Mouse (Mus musculus) induced T-regulatory cell, adult 2 months (primary cell): Measurements from ENCODE around the gene Aldh8a1.
A peak's percentile ranks its signal among the peaks of the same experiment; 100 is the strongest.

Experiments used
- DNase-seq: peaks from one replicate; pipeline ENCODE4 v3.0.0-alpha.2; 2012; ENCODE audit warnings: low read depth

Gene Aldh8a1

GRCm38 (mm10) chr10:21376682-21377473 lies at the start of gene Aldh8a1:
Gene Aldh8a1, plus strand, starts transcription at chr10:21377291.
- no peak for DNase-seq

GRCm38 (mm10) chr10:21327605-21328135 lies 49.4 kb upstream of the Aldh8a1 start:
- peak; percentile 57 for DNase-seq

- peak; percentile 60 for DNase-seq
These were observed 42.6 kb upstream of the Aldh8a1 start for GRCm38 (mm10) chr10:21334349-21335105.

- peak; percentile 83 for DNase-seq
These were observed 41.6 kb upstream of the Aldh8a1 start for GRCm38 (mm10) chr10:21335534-21335933.

- DNase-seq = peak; percentile 86
These were observed 39.9 kb upstream of the Aldh8a1 start for GRCm38 (mm10) chr10:21337191-21337590.

GRCm38 (mm10) chr10:21341706-21342105 lies 35.4 kb upstream of the Aldh8a1 start:
- no peak for DNase-seq

- no peak for DNase-seq
These were observed 34.6 kb upstream of the Aldh8a1 start for GRCm38 (mm10) chr10:21342331-21343005.

- no peak for DNase-seq
These were observed 29.8 kb upstream of the Aldh8a1 start for GRCm38 (mm10) chr10:21347332-21347731.

GRCm38 (mm10) chr10:21349449-21349848 lies 27.6 kb upstream of the Aldh8a1 start:
- DNase-seq = no peak

- no peak for DNase-seq
These were observed 27.1 kb upstream of the Aldh8a1 start for GRCm38 (mm10) chr10:21349946-21350345.

GRCm38 (mm10) chr10:21350531-21351515 lies 26.3 kb upstream of the Aldh8a1 start:
- DNase-seq = no peak

GRCm38 (mm10) chr10:21351766-21352165 lies 25.3 kb upstream of the Aldh8a1 start:
- DNase-seq = no peak

- peak; percentile 59 for DNase-seq
These were observed 23.2 kb upstream of the Aldh8a1 start for GRCm38 (mm10) chr10:21353890-21354289.

- peak; percentile 74 for DNase-seq
These were observed 22.6 kb upstream of the Aldh8a1 start for GRCm38 (mm10) chr10:21354506-21354905.

- DNase-seq = peak; percentile 89
These were observed 19.1 kb upstream of the Aldh8a1 start for GRCm38 (mm10) chr10:21357986-21358385.

GRCm38 (mm10) chr10:21359086-21359485 lies 18.0 kb upstream of the Aldh8a1 start:
- DNase-seq = peak; percentile 55

GRCm38 (mm10) chr10:21361871-21362270 lies 15.2 kb upstream of the Aldh8a1 start:
- peak; percentile 66 for DNase-seq

- peak; percentile 73 for DNase-seq
These were observed 13.8 kb upstream of the Aldh8a1 start for GRCm38 (mm10) chr10:21363297-21363696.

- peak; percentile 37 for DNase-seq
These were observed 12.1 kb upstream of the Aldh8a1 start for GRCm38 (mm10) chr10:21364946-21365345.

- DNase-seq = peak; percentile 79
These were observed 11.2 kb upstream of the Aldh8a1 start for GRCm38 (mm10) chr10:21365897-21366296.

GRCm38 (mm10) chr10:21366471-21366870 lies 10.6 kb upstream of the Aldh8a1 start:
- peak; percentile 56 for DNase-seq
